Mouse (Mus musculus) small intestine, adult 2 months (tissue): Measurements from ENCODE around the gene Adig. TPM values are rescaled to one million over a fixed set of nuclear protein-coding genes. Genes with fewer than 3 reads are reported as not detected.

Experiments used
- H3K27ac ChIP-seq: fragments of 200-500 bp; 2 replicates; pipeline ENCODE4 v1.5.1; 2012; ENCODE audit warnings: low read depth, low read length, control low read depth, inconsistent platforms; ENCODE audit not compliant: insufficient read depth
- H3K27me3 ChIP-seq: fragments of 200-500 bp; 2 replicates; pipeline ENCODE4 v1.6.1; 2012; ENCODE audit warnings: mild to moderate bottlenecking, moderate library complexity, low read length, inconsistent platforms; ENCODE audit not compliant: control insufficient read depth, insufficient read depth
- H3K36me3 ChIP-seq: fragments of 200-500 bp; 2 replicates; pipeline ENCODE4 v1.6.1; 2012; ENCODE audit warnings: mild to moderate bottlenecking, low read length, control low read depth, inconsistent platforms; ENCODE audit not compliant: control insufficient read depth, insufficient read depth
- H3K4me1 ChIP-seq: fragments of 200-500 bp; 2 replicates; pipeline ENCODE4 v1.6.1; 2012; ENCODE audit warnings: low read length, inconsistent platforms, mixed read lengths; ENCODE audit not compliant: control insufficient read depth, insufficient read depth, insufficient read length
- H3K4me3 ChIP-seq: fragments of 200-500 bp; 2 replicates; pipeline ENCODE4 v1.5.1; 2012; ENCODE audit warnings: low read depth, mild to moderate bottlenecking, control low read depth, inconsistent platforms, low read length, moderate library complexity
- CTCF ChIP-seq: fragments of 200-500 bp; IDR thresholded peaks from 2 replicates; pipeline ENCODE4 v1.5.1; 2012; ENCODE audit warnings: low read depth, mild to moderate bottlenecking, control low read depth, inconsistent platforms, low read length, moderate library complexity, mixed read lengths; ENCODE audit not compliant: insufficient replicate concordance, insufficient read length; ENCODE audit errors: extremely low read depth
- POLR2A ChIP-seq: fragments of 200-500 bp; IDR thresholded peaks from 2 replicates; pipeline ENCODE4 v1.6.1; 2012; ENCODE audit warnings: low read depth, mild to moderate bottlenecking, control low read depth, inconsistent platforms, low read length, moderate library complexity
- WGBS: fragments of 180-500 bp; shearing (Covaris S2); methylation state at CpG from one replicate; pipeline ENCODE4 v1.1.7; 2018; 5-methylcytosine and 5-hydroxymethylcytosine counted together
- polyA plus RNA-seq: library from polyadenylated mRNA; depleted of rRNA; stranded (reverse); fragments of >200 nt; gene quantifications from 2 replicates; pipeline ENCODE4 v1.2.3, GENCODE M21; 2012; rRNA removed

Gene Adig
- polyA plus RNA-seq: 0.33 and 0.56 TPM in 2 replicates

DNA sequence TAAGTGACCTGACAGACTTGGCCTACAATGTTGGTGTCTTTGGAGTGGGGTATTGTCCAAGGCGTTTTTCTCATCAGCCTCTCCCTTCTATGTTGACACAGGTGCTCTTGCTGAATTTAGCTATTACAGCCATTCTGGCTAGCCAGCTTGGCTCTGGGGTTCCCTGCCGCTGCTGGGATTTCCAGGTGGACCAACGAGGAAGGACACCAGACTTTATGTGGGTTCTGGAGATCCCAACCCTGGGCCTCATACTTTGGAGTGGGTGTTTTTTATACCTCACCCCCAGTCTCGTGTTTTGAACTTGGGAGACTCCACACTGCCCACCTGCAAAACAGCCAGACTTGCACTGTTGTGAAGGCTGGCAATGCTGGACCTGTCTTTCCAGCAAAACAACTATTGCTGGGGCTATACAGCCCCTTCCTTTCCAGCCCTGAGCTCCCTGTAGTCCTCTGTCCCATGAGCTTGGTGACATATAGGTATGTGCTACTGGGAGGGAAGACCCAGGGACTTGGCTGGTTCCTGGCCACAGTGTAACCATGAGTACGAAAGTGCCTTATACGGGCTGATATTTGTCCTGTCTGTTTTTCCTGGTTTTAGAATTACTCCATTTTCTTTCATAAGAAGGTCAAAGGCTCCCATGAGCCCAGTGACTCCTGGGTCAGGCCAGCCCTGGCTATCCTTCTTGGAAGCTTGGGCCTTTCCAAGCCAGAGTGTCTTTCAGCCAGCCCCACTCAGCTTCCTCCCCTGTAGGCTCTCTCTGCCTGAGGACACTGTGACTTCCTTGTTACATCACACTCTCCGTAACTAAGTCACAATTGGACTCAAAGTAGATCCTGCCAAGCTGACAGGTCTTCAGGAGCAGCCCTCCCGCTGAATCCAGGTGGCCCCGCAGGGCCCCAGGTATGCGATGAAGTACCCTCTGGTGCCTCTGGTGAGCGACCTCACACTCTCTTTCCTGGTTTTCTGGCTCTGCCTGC, at the start of gene Adig:
Gene Adig, plus strand, starts transcription at position 777 of the 977 bp plus-strand sequence.
- Histone ChIP-seq H3K4me3 (no peak within 1 kb of the TSS), H3K36me3 (peaks cover 14% of the 10 kb centered on the region), H3K4me1 (no peaks in the 10 kb centered on the region), H3K27me3 (no peaks in the 10 kb centered on the region), H3K27ac (no peak within 1 kb of the TSS)
- TF ChIP-seq POLR2A (no peak), CTCF (no peak)
- 49% methylated on average over 11 of the region's 11 CpGs for WGBS

DNA sequence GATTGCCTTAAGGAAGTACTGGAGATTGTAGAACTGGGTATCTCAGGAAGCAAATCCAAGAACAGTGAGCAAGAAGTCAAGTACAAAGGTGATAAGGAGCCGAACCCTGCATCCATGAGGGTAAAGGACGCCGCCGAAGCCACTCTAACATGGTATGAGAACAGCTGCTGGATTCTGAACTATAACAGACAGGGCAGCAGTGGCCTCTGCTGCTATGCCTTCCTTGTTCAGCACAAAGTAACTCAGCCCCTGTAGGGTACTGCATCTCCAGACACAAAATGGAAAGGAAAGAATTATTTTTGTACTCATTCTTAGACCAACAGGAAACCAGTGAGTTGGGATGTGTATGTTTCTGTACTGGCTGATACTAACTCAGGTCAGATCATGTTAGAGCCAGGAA, 46.0 kb upstream of the Adig start:
- Histone ChIP-seq H3K36me3 (peaks cover 45% of the 10 kb centered on the region), H3K27ac (no peak overlapping the region), H3K4me3 (no peak overlapping the region), H3K27me3 (no peaks in the 10 kb centered on the region), H3K4me1 (no peaks in the 10 kb centered on the region)
- TF ChIP-seq CTCF: no peak
- TF ChIP-seq POLR2A: no peak
- WGBS: 51% methylated on average over 4 of the region's 4 CpGs

DNA sequence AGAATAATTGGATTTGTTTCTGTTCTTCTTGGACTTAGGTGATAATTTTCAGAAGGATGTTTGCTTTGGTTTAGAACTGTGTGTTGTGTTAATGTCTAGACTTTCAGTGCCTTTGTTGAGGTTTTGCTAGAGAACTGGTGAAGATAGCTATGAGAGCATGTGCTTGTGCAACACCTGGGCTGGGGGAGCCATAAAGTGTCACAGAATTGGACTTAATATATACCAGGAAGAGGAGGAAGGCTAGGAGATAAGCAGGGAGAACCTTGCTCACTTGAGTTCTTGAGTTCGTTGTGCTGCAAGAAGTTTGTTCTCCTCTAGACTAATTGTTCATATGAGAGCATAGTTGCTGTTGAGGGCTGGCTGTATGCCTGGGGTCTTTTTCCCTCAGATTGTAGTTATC, 44.8 kb upstream of the Adig start:
- Histone ChIP-seq H3K36me3 (peaks cover 49% of the 10 kb centered on the region), H3K27ac (no peak overlapping the region), H3K4me1 (no peaks in the 10 kb centered on the region), H3K27me3 (no peaks in the 10 kb centered on the region), H3K4me3 (no peak overlapping the region)
- TF ChIP-seq CTCF: no peak
- TF ChIP-seq POLR2A: no peak
- WGBS: 41% methylated on average over 1 of the region's 1 CpGs

- 12% methylated on average over 1 of the region's 1 CpGs for WGBS
- no peaks in the 10 kb centered on the region for H3K27me3 ChIP-seq
- no peaks in the 10 kb centered on the region for H3K4me1 ChIP-seq
- peaks cover 60% of the 10 kb centered on the region for H3K36me3 ChIP-seq
- no peak overlapping the region for H3K4me3 ChIP-seq
- H3K27ac ChIP-seq: no peak overlapping the region
- TF ChIP-seq CTCF: no peak
- TF ChIP-seq POLR2A: no peak
Measured at GRCm38 (mm10) chr2:158462450-158462849, 40.0 kb upstream of the Adig start.

GRCm38 (mm10) chr2:158474159-158474558, 28.3 kb upstream of the Adig start:
- no peak for TF ChIP-seq CTCF
- TF ChIP-seq POLR2A: no peak
- Histone ChIP-seq H3K4me1 (no peaks in the 10 kb centered on the region), H3K36me3 (peaks cover 48% of the 10 kb centered on the region), H3K27ac (no peak overlapping the region), H3K27me3 (no peaks in the 10 kb centered on the region), H3K4me3 (no peak overlapping the region)
- 89% methylated on average over 1 of the region's 1 CpGs for WGBS

DNA sequence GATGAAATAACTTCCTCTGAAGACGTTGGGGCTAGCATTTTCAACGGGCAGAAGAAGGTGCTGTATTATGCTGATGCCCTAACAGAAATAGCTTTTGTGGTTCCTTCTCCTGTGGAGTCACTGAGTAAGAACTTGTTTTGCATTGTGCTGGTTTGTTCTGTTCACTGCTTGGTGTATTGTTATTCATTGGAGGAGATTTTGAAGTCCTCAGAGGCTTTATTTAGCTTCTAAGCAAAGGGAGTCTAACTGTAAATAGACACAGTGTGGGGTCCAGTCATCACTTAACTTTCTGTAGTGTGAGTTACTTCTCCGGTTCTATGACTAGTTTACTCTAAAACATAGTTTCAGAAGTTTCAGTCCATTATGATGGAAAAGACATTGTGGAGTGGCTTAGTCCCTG, 24.8 kb upstream of the Adig start:
- 75% methylated on average over 3 of the region's 3 CpGs for WGBS

DNA sequence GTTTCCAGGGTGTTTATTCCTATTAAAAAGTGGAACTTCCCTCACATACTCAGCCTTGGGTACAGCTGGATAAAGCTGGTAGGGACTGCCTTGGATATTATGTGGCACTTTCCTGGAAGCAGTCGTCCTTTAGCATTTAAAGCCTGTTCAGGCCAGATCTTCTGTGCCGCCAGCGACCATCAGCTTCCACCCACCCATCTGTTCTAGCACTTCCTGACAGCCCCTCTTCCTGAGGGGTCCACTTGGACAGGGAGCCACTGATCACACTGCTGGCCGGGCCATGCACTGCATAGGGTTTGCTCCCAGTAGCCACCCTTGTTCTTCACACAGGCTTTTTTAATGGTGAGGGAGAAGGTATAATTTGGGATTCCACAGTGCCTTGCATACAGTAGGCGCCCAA, 4.0 kb upstream of the Adig start:
- TF ChIP-seq POLR2A: no peak
- no peak for TF ChIP-seq CTCF
- peaks cover 40% of the 10 kb centered on the region for H3K36me3 ChIP-seq
- 92% methylated on average over 5 of the region's 5 CpGs for WGBS
- H3K27ac ChIP-seq: no peak overlapping the region
- H3K4me1 ChIP-seq: no peaks in the 10 kb centered on the region
- no peak overlapping the region for H3K4me3 ChIP-seq
- H3K27me3 ChIP-seq: no peaks in the 10 kb centered on the region

More for the DNA sequence above, 24.8 kb upstream of the Adig start:
- H3K27me3 ChIP-seq: no peaks in the 10 kb centered on the region
- H3K27ac ChIP-seq: no peak overlapping the region
- peaks cover 57% of the 10 kb centered on the region for H3K36me3 ChIP-seq
- no peak for TF ChIP-seq CTCF
- H3K4me1 ChIP-seq: no peaks in the 10 kb centered on the region
- H3K4me3 ChIP-seq: no peak overlapping the region

DNA sequence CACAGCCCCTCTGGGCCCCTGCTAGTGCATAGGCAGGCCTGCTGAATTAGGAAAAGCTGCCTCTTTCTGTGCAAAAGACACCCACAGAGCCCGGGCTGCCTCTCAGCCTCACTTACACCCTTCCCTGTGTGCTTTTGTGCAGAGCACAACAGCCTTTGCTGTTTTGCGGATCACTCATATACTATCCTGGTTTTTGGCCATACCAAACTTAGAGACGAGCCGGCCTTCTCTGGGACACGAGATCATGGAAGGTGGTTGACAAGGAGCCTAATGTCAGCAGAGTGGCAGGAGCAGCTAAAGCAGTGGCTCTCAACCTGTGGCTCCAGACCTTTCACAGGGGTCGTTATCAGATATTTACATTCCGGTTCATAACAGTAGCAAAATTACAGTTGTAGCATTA, 814 bp downstream of the Adig start:
- no peak overlapping the region for H3K4me3 ChIP-seq
- H3K36me3 ChIP-seq: peaks cover 7% of the 10 kb centered on the region
- 82% methylated on average over 7 of the region's 7 CpGs for WGBS
- no peak overlapping the region for H3K27ac ChIP-seq
- H3K27me3 ChIP-seq: no peaks in the 10 kb centered on the region
- H3K4me1 ChIP-seq: no peaks in the 10 kb centered on the region
- TF ChIP-seq POLR2A: no peak
- no peak for TF ChIP-seq CTCF
